Mouse (Mus musculus): ENCODE results near the gene Mrps27. TPM values are rescaled to one million over a fixed set of nuclear protein-coding genes. Genes with fewer than 3 reads are reported as not detected.

Gene Mrps27
- total and polyA plus RNA-seq, 3 experiments: 32.6 to 64.8 (median 46.8) TPM

- Histone ChIP-seq H3K27me3 (replicated peaks) (peaks cover 2% of the 10 kb centered on the region), H3K36me3 (replicated peaks in 1 of 2; ENCODE audit: control insufficient read depth in 1 of 2, insufficient read depth in 1 of 2, low read length in 1 of 2) (no peaks in the 10 kb centered on the region), H3K27ac (ENCODE audit: insufficient read depth, low read depth) (no peak overlapping the region), H3K4me3 (replicated peaks in 1 of 3; ENCODE audit: low read depth in 2 of 3, low read length in 2 of 3, poor library complexity in 1 of 3) (no peak overlapping the region), H3K9ac (ENCODE audit: insufficient read depth, low read depth) (no peak overlapping the region), H3K9me3 (replicated peaks; ENCODE audit: low read length) (no peaks in the 10 kb centered on the region), H3K4me1 (ENCODE audit: control insufficient read depth in 1 of 2, insufficient read depth in 2 of 2) (peaks cover 0 to 9% of the 10 kb centered on the region in 2 experiments; a peak in 1 of 4 replicates), H3K79me2 (replicated peaks; ENCODE audit: control insufficient read depth, extremely low read depth, insufficient read depth, poor library complexity, severe bottlenecking) (no peaks in the 10 kb centered on the region), H3K4me2 (ENCODE audit: insufficient read depth, low read depth, poor library complexity, severe bottlenecking) (no peak overlapping the region)
- no peak for DNase-seq (ENCODE audit: extremely low read depth)
- dilution Hi-C loops (cut with MboI; ENCODE audit: extremely low pct_ligation_motif_present, extremely low pct_unique_long_range_greater_than_20kb, low sequenced_read_pairs): no loop called here
- no peak for TF ChIP-seq SMC3 (IDR thresholded peaks at IDR 0.05; ENCODE audit: low read depth, low read length)
- TF ChIP-seq USF1 (IDR thresholded peaks at IDR 0.05; ENCODE audit: low read depth, low read length): no peak
- no peak for TF ChIP-seq MXI1 (IDR thresholded peaks at IDR 0.05; ENCODE audit: low read depth, low read length)
- no peak for TF ChIP-seq RCOR1 (conservative IDR thresholded peaks at IDR 0.05; ENCODE audit: low read depth, low read length)
- no peak for TF ChIP-seq JUND (conservative IDR thresholded peaks at IDR 0.05; ENCODE audit: low read depth, low read length)
- TF ChIP-seq E2F4 (IDR thresholded peaks at IDR 0.05; ENCODE audit: insufficient replicate concordance, low read depth, low read length): no peak
- in situ Hi-C loops (cut with MboI; ENCODE audit: low pct_ligation_motif_present, low pct_unique_long_range_greater_than_20kb, low sequenced_read_pairs): no loop called here
Measured at GRCm38 (mm10) chr13:99443484-99444175, 99.0 kb downstream of the Mrps27 start.

GRCm38 (mm10) chr13:99444431-99444871 lies 99.9 kb downstream of the Mrps27 start:
- H3K4me3 ChIP-seq (replicated peaks in 1 of 3; ENCODE audit: low read depth in 2 of 3, low read length in 2 of 3, poor library complexity in 1 of 3): no peak overlapping the region
- no peak overlapping the region for H3K27ac ChIP-seq (ENCODE audit: insufficient read depth, low read depth)
- H3K27me3 ChIP-seq (replicated peaks): peaks cover 2% of the 10 kb centered on the region
- H3K79me2 ChIP-seq (replicated peaks; ENCODE audit: control insufficient read depth, extremely low read depth, insufficient read depth, poor library complexity, severe bottlenecking): no peaks in the 10 kb centered on the region
- in situ Hi-C loops (cut with MboI; ENCODE audit: low pct_ligation_motif_present, low pct_unique_long_range_greater_than_20kb, low sequenced_read_pairs): no loop called here
- TF ChIP-seq ELF1 (IDR thresholded peaks at IDR 0.05; ENCODE audit: low read depth, low read length): no peak
- TF ChIP-seq EP300 (IDR thresholded peaks at IDR 0.05; ENCODE audit: low read length): no peak
- no peak for TF ChIP-seq ZC3H11A (IDR thresholded peaks at IDR 0.05; ENCODE audit: low read depth, low read length)
- TF ChIP-seq MYC (IDR thresholded peaks at IDR 0.05; ENCODE audit: low read depth, low read length): no peak
- no peak for TF ChIP-seq CHD1 (IDR thresholded peaks at IDR 0.05; ENCODE audit: low read depth, low read length)
- no peak overlapping the region for H3K4me2 ChIP-seq (ENCODE audit: insufficient read depth, low read depth, poor library complexity, severe bottlenecking)
- peaks cover 0 to 9% of the 10 kb centered on the region in 2 experiments; a peak in 1 of 4 replicates for H3K4me1 ChIP-seq (ENCODE audit: control insufficient read depth in 1 of 2, insufficient read depth in 2 of 2)
- no peak for DNase-seq (ENCODE audit: extremely low read depth)
- no peaks in the 10 kb centered on the region for H3K36me3 ChIP-seq (replicated peaks in 1 of 2; ENCODE audit: control insufficient read depth in 1 of 2, insufficient read depth in 1 of 2, low read length in 1 of 2)
- H3K9ac ChIP-seq (ENCODE audit: insufficient read depth, low read depth): no peak overlapping the region
- dilution Hi-C loops (cut with MboI; ENCODE audit: extremely low pct_ligation_motif_present, extremely low pct_unique_long_range_greater_than_20kb, low sequenced_read_pairs): no loop called here
- no peaks in the 10 kb centered on the region for H3K9me3 ChIP-seq (replicated peaks; ENCODE audit: low read length)

- no peaks in the 10 kb centered on the region for H3K36me3 ChIP-seq (replicated peaks in 1 of 2; ENCODE audit: control insufficient read depth in 1 of 2, insufficient read depth in 1 of 2, low read length in 1 of 2)
- dilution Hi-C loops (cut with MboI; ENCODE audit: extremely low pct_ligation_motif_present, extremely low pct_unique_long_range_greater_than_20kb, low sequenced_read_pairs) (no loop called here), in situ Hi-C loops (cut with MboI; ENCODE audit: low pct_ligation_motif_present, low pct_unique_long_range_greater_than_20kb, low sequenced_read_pairs) (no loop called here)
- peaks cover 2% of the 10 kb centered on the region for H3K27me3 ChIP-seq (replicated peaks)
- no peaks in the 10 kb centered on the region for H3K79me2 ChIP-seq (replicated peaks; ENCODE audit: control insufficient read depth, extremely low read depth, insufficient read depth, poor library complexity, severe bottlenecking)
- no peak overlapping the region for H3K4me2 ChIP-seq (ENCODE audit: insufficient read depth, low read depth, poor library complexity, severe bottlenecking)
- peaks cover 0 to 9% of the 10 kb centered on the region in 2 experiments; a peak in 1 of 4 replicates for H3K4me1 ChIP-seq (ENCODE audit: control insufficient read depth in 1 of 2, insufficient read depth in 2 of 2)
- no peaks in the 10 kb centered on the region for H3K9me3 ChIP-seq (replicated peaks; ENCODE audit: low read length)
- H3K4me3 ChIP-seq (replicated peaks in 1 of 3; ENCODE audit: low read depth in 2 of 3, low read length in 2 of 3, poor library complexity in 1 of 3): no peak overlapping the region
- no peak overlapping the region for H3K9ac ChIP-seq (ENCODE audit: insufficient read depth, low read depth)
- no peak for TF ChIP-seq TCF12 (IDR thresholded peaks at IDR 0.05; ENCODE audit: low read depth, low read length)
- TF ChIP-seq RAD21 (IDR thresholded peaks at IDR 0.05; ENCODE audit: low read depth, low read length): no peak
- TF ChIP-seq MYC (IDR thresholded peaks at IDR 0.05; ENCODE audit: low read depth, low read length): no peak
- TF ChIP-seq CHD2 (IDR thresholded peaks at IDR 0.05; ENCODE audit: low read length): no peak
- TF ChIP-seq ZKSCAN1 (IDR thresholded peaks at IDR 0.05; ENCODE audit: borderline replicate concordance, low read depth, low read length): no peak
- no peak for TF ChIP-seq TBP (conservative IDR thresholded peaks at IDR 0.05; ENCODE audit: low read depth, low read length)
- no peak for TF ChIP-seq SIN3A (IDR thresholded peaks at IDR 0.05; ENCODE audit: low read length)
- TF ChIP-seq POLR2AphosphoS2 (IDR thresholded peaks at IDR 0.05; ENCODE audit: low read depth, low read length): no peak
- no peak for TF ChIP-seq SMC3 (IDR thresholded peaks at IDR 0.05; ENCODE audit: low read depth, low read length)
- TF ChIP-seq KAT2A (IDR thresholded peaks at IDR 0.05; ENCODE audit: insufficient replicate concordance, low read length): no peak
- TF ChIP-seq JUN (IDR thresholded peaks at IDR 0.05; ENCODE audit: insufficient read depth, low read depth, low read length): no peak
- no peak for TF ChIP-seq USF2 (conservative IDR thresholded peaks at IDR 0.05; ENCODE audit: low read depth, low read length)
- DNase-seq (ENCODE audit: extremely low read depth): no peak
- H3K27ac ChIP-seq (ENCODE audit: insufficient read depth, low read depth): no peak overlapping the region
Measured at GRCm38 (mm10) chr13:99444880-99445279, 100.3 kb downstream of the Mrps27 start.
